Mouse (Mus musculus): ENCODE results near the gene Endog. TPM values are rescaled to one million over a fixed set of nuclear protein-coding genes. Genes with fewer than 3 reads are reported as not detected.
"Not testable (repeated sequence)": the region's sequence is repeated elsewhere in the genome, so short reads cannot be mapped to it uniquely, and the experiment has no call there.

Endog gene
- polyA plus RNA-seq (2012; rRNA removed), result 109 and 147 TPM in 2 replicates

- Histone ChIP-seq H3K4me3 (ENCODE audit: low read depth, low read length) (peak within 1 kb of the TSS; percentile 83), H3K36me3 (ENCODE audit: control insufficient read depth, insufficient read depth, low read length) (peaks cover 29% of the 10 kb centered on the region), H3K27ac (ENCODE audit: insufficient read depth, low read depth, low read length) (peak within 1 kb of the TSS; percentile 84), H3K27me3 (ENCODE audit: control insufficient read depth, insufficient read depth, low read length) (no peaks in the 10 kb centered on the region), H3K4me1 (ENCODE audit: control insufficient read depth, insufficient read depth, insufficient read length, low read length) (peaks cover 6% of the 10 kb centered on the region)
- 1% methylated on average over 75 of the region's 75 CpGs for WGBS
- TF ChIP-seq POLR2A (IDR thresholded peaks at IDR 0.05; ENCODE audit: low read depth, low read length), result peak; percentile 94
- no peak for TF ChIP-seq CTCF (IDR thresholded peaks at IDR 0.05; ENCODE audit: extremely low read depth, insufficient read length, insufficient replicate concordance, low read depth, low read length)
These were observed at the start of gene Endog for GRCm38 (mm10) chr2:30171371-30171996. Endog (plus strand) TSS chr2:30171493.

- TF ChIP-seq CTCF (IDR thresholded peaks at IDR 0.05; ENCODE audit: extremely low read depth, insufficient read length, insufficient replicate concordance, low read depth, low read length) (no peak), POLR2A (IDR thresholded peaks at IDR 0.05; ENCODE audit: low read depth, low read length) (no peak)
- Histone ChIP-seq H3K27ac (ENCODE audit: insufficient read depth, low read depth, low read length) (no peak overlapping the region), H3K36me3 (ENCODE audit: control insufficient read depth, insufficient read depth, low read length) (no peaks in the 10 kb centered on the region), H3K27me3 (ENCODE audit: control insufficient read depth, insufficient read depth, low read length) (no peaks in the 10 kb centered on the region), H3K4me3 (ENCODE audit: low read depth, low read length) (no peak overlapping the region), H3K4me1 (ENCODE audit: control insufficient read depth, insufficient read depth, insufficient read length, low read length) (peaks cover 5% of the 10 kb centered on the region; the same call in 1 of the 2 replicates)
- 73% methylated on average over 5 of the region's 5 CpGs for WGBS
These were observed 48.5 kb upstream of the Endog start for GRCm38 (mm10) chr2:30122766-30123165.

GRCm38 (mm10) chr2:30123729-30124471 is 47.4 kb upstream of the Endog start:
- no peaks in the 10 kb centered on the region for H3K27me3 ChIP-seq (ENCODE audit: control insufficient read depth, insufficient read depth, low read length)
- TF ChIP-seq POLR2A (IDR thresholded peaks at IDR 0.05; ENCODE audit: low read depth, low read length) (no peak), CTCF (IDR thresholded peaks at IDR 0.05; ENCODE audit: extremely low read depth, insufficient read length, insufficient replicate concordance, low read depth, low read length) (no peak)
- H3K4me3 ChIP-seq (ENCODE audit: low read depth, low read length), result peak overlapping the region; percentile 76
- peak overlapping the region; percentile 53 for H3K27ac ChIP-seq (ENCODE audit: insufficient read depth, low read depth, low read length)
- 1% methylated on average over 40 of the region's 44 CpGs for WGBS
- no peaks in the 10 kb centered on the region for H3K36me3 ChIP-seq (ENCODE audit: control insufficient read depth, insufficient read depth, low read length)
- H3K4me1 ChIP-seq (ENCODE audit: control insufficient read depth, insufficient read depth, insufficient read length, low read length), result peaks cover 5% of the 10 kb centered on the region; the same call in 1 of the 2 replicates

GRCm38 (mm10) chr2:30124472-30125274 is 46.6 kb upstream of the Endog start, which contains the start of gene Zer1:
Zer1 (minus strand) TSS chr2:30124585.
- TF ChIP-seq CTCF (IDR thresholded peaks at IDR 0.05; ENCODE audit: extremely low read depth, insufficient read length, insufficient replicate concordance, low read depth, low read length) (no peak), POLR2A (IDR thresholded peaks at IDR 0.05; ENCODE audit: low read depth, low read length) (peak; percentile 73)
- Histone ChIP-seq H3K36me3 (ENCODE audit: control insufficient read depth, insufficient read depth, low read length) (no peaks in the 10 kb centered on the region), H3K27ac (ENCODE audit: insufficient read depth, low read depth, low read length) (peak within 1 kb of the TSS; percentile 85), H3K4me3 (ENCODE audit: low read depth, low read length) (peak within 1 kb of the TSS; percentile 76), H3K4me1 (ENCODE audit: control insufficient read depth, insufficient read depth, insufficient read length, low read length) (peaks cover 5% of the 10 kb centered on the region; the same call in 1 of the 2 replicates), H3K27me3 (ENCODE audit: control insufficient read depth, insufficient read depth, low read length) (no peaks in the 10 kb centered on the region)
- WGBS, result 5% methylated on average over 31 of the region's 31 CpGs

GRCm38 (mm10) chr2:30128789-30129188 is 42.5 kb upstream of the Endog start:
- TF ChIP-seq POLR2A (IDR thresholded peaks at IDR 0.05; ENCODE audit: low read depth, low read length), result no peak
- peak; percentile 22; the same call in 1 of the 2 replicates for TF ChIP-seq CTCF (IDR thresholded peaks at IDR 0.05; ENCODE audit: extremely low read depth, insufficient read length, insufficient replicate concordance, low read depth, low read length)
- peaks cover 8% of the 10 kb centered on the region; the same call in 1 of the 2 replicates for H3K4me1 ChIP-seq (ENCODE audit: control insufficient read depth, insufficient read depth, insufficient read length, low read length)
- H3K36me3 ChIP-seq (ENCODE audit: control insufficient read depth, insufficient read depth, low read length), result no peaks in the 10 kb centered on the region
- 30% methylated on average over 2 of the region's 2 CpGs for whole genome bisulfite sequencing
- H3K27ac ChIP-seq (ENCODE audit: insufficient read depth, low read depth, low read length), result no peak overlapping the region
- H3K4me3 ChIP-seq (ENCODE audit: low read depth, low read length), result no peak overlapping the region
- H3K27me3 ChIP-seq (ENCODE audit: control insufficient read depth, insufficient read depth, low read length), result no peaks in the 10 kb centered on the region

- H3K4me3 ChIP-seq (ENCODE audit: low read depth, low read length), result no peak overlapping the region
- WGBS, result 57% methylated on average over 4 of the region's 4 CpGs
- H3K27ac ChIP-seq (ENCODE audit: insufficient read depth, low read depth, low read length), result no peak overlapping the region
These were observed 41.1 kb upstream of the Endog start for GRCm38 (mm10) chr2:30130156-30130555.

GRCm38 (mm10) chr2:30131240-30131639 is 40.1 kb upstream of the Endog start:
- not testable (repeated sequence) for H3K27me3 ChIP-seq (ENCODE audit: control insufficient read depth, insufficient read depth, low read length); H3K36me3 ChIP-seq (ENCODE audit: control insufficient read depth, insufficient read depth, low read length); H3K27ac ChIP-seq (ENCODE audit: insufficient read depth, low read depth, low read length); H3K4me3 ChIP-seq (ENCODE audit: low read depth, low read length)
- 61% methylated on average over 5 of the region's 5 CpGs for WGBS
- H3K4me1 ChIP-seq (ENCODE audit: control insufficient read depth, insufficient read depth, insufficient read length, low read length), result peaks cover 13% of the 10 kb centered on the region; the same call in 1 of the 2 replicates

More at GRCm38 (mm10) chr2:30130156-30130555, 41.1 kb upstream of the Endog start:
- no peak for TF ChIP-seq POLR2A (IDR thresholded peaks at IDR 0.05; ENCODE audit: low read depth, low read length)
- TF ChIP-seq CTCF (IDR thresholded peaks at IDR 0.05; ENCODE audit: extremely low read depth, insufficient read length, insufficient replicate concordance, low read depth, low read length), result no peak
- Histone ChIP-seq H3K36me3 (ENCODE audit: control insufficient read depth, insufficient read depth, low read length) (no peaks in the 10 kb centered on the region), H3K4me1 (ENCODE audit: control insufficient read depth, insufficient read depth, insufficient read length, low read length) (peaks cover 9% of the 10 kb centered on the region; the same call in 1 of the 2 replicates), H3K27me3 (ENCODE audit: control insufficient read depth, insufficient read depth, low read length) (no peaks in the 10 kb centered on the region)

Data from small intestine, adult 2 months (tissue).